Mouse (Mus musculus): Measurements from ENCODE around the gene Pxdn. TPM values are rescaled to one million over a fixed set of nuclear protein-coding genes. Genes with fewer than 3 reads are reported as not detected.

Gene Pxdn
- total and polyA plus RNA-seq, 3 experiments = 0.04 to 0.21 (median 0.14) TPM

DNA sequence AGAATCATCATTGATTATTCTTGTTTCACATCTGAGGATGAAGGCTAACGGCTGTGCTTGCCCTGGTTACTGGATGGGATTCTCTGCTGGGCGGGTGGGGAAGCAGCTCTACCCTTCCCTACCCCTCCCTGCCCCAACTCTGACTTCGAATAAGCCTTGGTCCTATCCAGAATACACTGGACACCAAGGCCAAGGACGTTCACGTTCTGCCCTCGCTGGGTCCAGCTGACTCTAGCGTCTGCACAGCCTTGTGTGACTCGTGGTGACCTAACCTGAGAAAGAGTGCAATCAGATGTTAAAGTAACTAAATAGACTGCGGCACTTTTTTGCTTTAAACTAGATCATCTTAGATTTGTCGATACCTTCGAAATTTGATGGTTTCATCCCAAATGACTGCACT, 15.9 kb upstream of the Pxdn start:
- dilution Hi-C loops (cut with MboI; ENCODE audit: extremely low pct_ligation_motif_present, extremely low pct_unique_long_range_greater_than_20kb, low sequenced_read_pairs) = no loop called here
- Histone ChIP-seq H3K27ac (ENCODE audit: insufficient read depth, low read depth) (no peak overlapping the region), H3K9ac (ENCODE audit: insufficient read depth, low read depth) (no peak overlapping the region), H3K4me3 (replicated peaks in 1 of 3; ENCODE audit: low read depth in 2 of 3, low read length in 2 of 3, poor library complexity in 1 of 3) (no peak overlapping the region), H3K9me3 (replicated peaks; ENCODE audit: low read length) (peaks cover 3% of the 10 kb centered on the region), H3K27me3 (replicated peaks) (no peaks in the 10 kb centered on the region), H3K4me1 (ENCODE audit: control insufficient read depth in 1 of 2, insufficient read depth in 2 of 2) (0 out of 4 replicates have a peak, but pooled peaks cover 0 to 2% of the 10 kb centered on the region in 2 experiments), H3K4me2 (ENCODE audit: insufficient read depth, low read depth, poor library complexity, severe bottlenecking) (no peak overlapping the region), H3K79me2 (replicated peaks; ENCODE audit: control insufficient read depth, extremely low read depth, insufficient read depth, poor library complexity, severe bottlenecking) (no peaks in the 10 kb centered on the region), H3K36me3 (replicated peaks in 1 of 2; ENCODE audit: control insufficient read depth in 1 of 2, insufficient read depth in 1 of 2, low read length in 1 of 2) (no peaks in the 10 kb centered on the region)
- no peak for TF ChIP-seq KAT2A (IDR thresholded peaks at IDR 0.05; ENCODE audit: insufficient replicate concordance, low read length)
- no peak for TF ChIP-seq MAZ (IDR thresholded peaks at IDR 0.05; ENCODE audit: low read depth, low read length)
- no peak for TF ChIP-seq RAD21 (IDR thresholded peaks at IDR 0.05; ENCODE audit: low read depth, low read length)
- no peak for TF ChIP-seq MAX (IDR thresholded peaks at IDR 0.05; ENCODE audit: low read length)
- TF ChIP-seq GABPA (IDR thresholded peaks at IDR 0.05; ENCODE audit: insufficient replicate concordance, low read depth, low read length) = no peak
- TF ChIP-seq ELF1 (IDR thresholded peaks at IDR 0.05; ENCODE audit: low read depth, low read length) = no peak
- TF ChIP-seq MYC (IDR thresholded peaks at IDR 0.05; ENCODE audit: low read depth, low read length) = no peak
- TF ChIP-seq MEF2A (IDR thresholded peaks at IDR 0.05; ENCODE audit: borderline replicate concordance, low read depth, low read length) = no peak
- TF ChIP-seq ZKSCAN1 (IDR thresholded peaks at IDR 0.05; ENCODE audit: borderline replicate concordance, low read depth, low read length) = no peak
- no peak for TF ChIP-seq SMC3 (IDR thresholded peaks at IDR 0.05; ENCODE audit: low read depth, low read length)
- TF ChIP-seq ZNF384 (IDR thresholded peaks at IDR 0.05; ENCODE audit: low read depth, low read length) = no peak
- in situ Hi-C loops (cut with MboI; ENCODE audit: low pct_ligation_motif_present, low pct_unique_long_range_greater_than_20kb, low sequenced_read_pairs) = loop anchor here (25.0 kb wide), 1 partner anchor 441 kb away; the partner anchor contains the start of gene Sntg2
- DNase-seq (ENCODE audit: extremely low read depth) = no peak

DNA sequence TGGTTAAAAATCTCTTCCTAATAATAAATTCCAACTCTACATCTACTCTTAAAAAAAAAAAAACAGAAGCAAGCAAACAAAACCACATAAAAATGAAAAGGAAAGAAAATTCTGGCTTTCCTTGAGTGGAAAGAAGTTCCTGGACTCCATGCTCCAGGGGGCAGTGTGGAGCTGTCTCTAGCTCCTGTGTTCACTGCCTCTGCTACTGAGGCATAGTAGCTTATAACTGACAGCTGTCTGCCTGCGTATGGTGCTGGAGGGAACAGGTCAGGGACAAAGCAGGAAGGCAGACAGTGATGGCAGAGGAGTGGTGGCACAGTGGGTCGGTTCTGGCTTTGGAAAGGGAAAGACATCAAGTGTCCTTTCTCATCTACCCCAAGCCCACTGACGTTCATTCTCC, 10.5 kb upstream of the Pxdn start:
- Histone ChIP-seq H3K27me3 (replicated peaks) (no peaks in the 10 kb centered on the region), H3K9ac (ENCODE audit: insufficient read depth, low read depth) (no peak overlapping the region), H3K4me3 (replicated peaks in 1 of 3; ENCODE audit: low read depth in 2 of 3, low read length in 2 of 3, poor library complexity in 1 of 3) (no peak overlapping the region), H3K79me2 (replicated peaks; ENCODE audit: control insufficient read depth, extremely low read depth, insufficient read depth, poor library complexity, severe bottlenecking) (no peaks in the 10 kb centered on the region), H3K4me2 (ENCODE audit: insufficient read depth, low read depth, poor library complexity, severe bottlenecking) (no peak overlapping the region), H3K27ac (ENCODE audit: insufficient read depth, low read depth) (no peak overlapping the region), H3K36me3 (replicated peaks in 1 of 2; ENCODE audit: control insufficient read depth in 1 of 2, insufficient read depth in 1 of 2, low read length in 1 of 2) (no peaks in the 10 kb centered on the region), H3K4me1 (ENCODE audit: control insufficient read depth in 1 of 2, insufficient read depth in 2 of 2) (peaks cover 0 to 13% of the 10 kb centered on the region in 2 experiments; a peak in 2 of 4 replicates), H3K9me3 (replicated peaks; ENCODE audit: low read length) (no peaks in the 10 kb centered on the region)
- peak; percentile 57 for DNase-seq (ENCODE audit: extremely low read depth)
- in situ Hi-C loops (cut with MboI; ENCODE audit: low pct_ligation_motif_present, low pct_unique_long_range_greater_than_20kb, low sequenced_read_pairs) = no loop called here
- dilution Hi-C loops (cut with MboI; ENCODE audit: extremely low pct_ligation_motif_present, extremely low pct_unique_long_range_greater_than_20kb, low sequenced_read_pairs) = no loop called here
- TF ChIP-seq CTCF (conservative IDR thresholded peaks at IDR 0.05 in 1 of 2, IDR thresholded peaks at IDR 0.05 in 1 of 2; ENCODE audit: low read depth in 2 of 2, low read length in 2 of 2) = peak; percentile 47 to 81
- no peak for TF ChIP-seq PAX5 (IDR thresholded peaks at IDR 0.05; ENCODE audit: low read length)
- TF ChIP-seq MAFK (IDR thresholded peaks at IDR 0.05; ENCODE audit: insufficient replicate concordance, low read length) = no peak
- TF ChIP-seq MEF2A (IDR thresholded peaks at IDR 0.05; ENCODE audit: borderline replicate concordance, low read depth, low read length) = no peak
- TF ChIP-seq MAX (IDR thresholded peaks at IDR 0.05; ENCODE audit: low read length) = no peak
- no peak for TF ChIP-seq JUN (IDR thresholded peaks at IDR 0.05; ENCODE audit: insufficient read depth, low read depth, low read length)
- peak; percentile 80 for TF ChIP-seq RAD21 (IDR thresholded peaks at IDR 0.05; ENCODE audit: low read depth, low read length)
- TF ChIP-seq SMC3 (IDR thresholded peaks at IDR 0.05; ENCODE audit: low read depth, low read length) = peak; percentile 84

Data from CH12.LX (cell line).